Mouse (Mus musculus): ENCODE data around the gene Pcnx3.
"Not testable (repeated sequence)": the region's sequence is repeated elsewhere in the genome, so short reads cannot be mapped to it uniquely, and the experiment has no call there.

Pcnx3 gene

GRCm38 (mm10) chr19:5711907-5712460, 23.3 kb upstream of the Pcnx3 start:
- DNase-seq, result no peak

DNA sequence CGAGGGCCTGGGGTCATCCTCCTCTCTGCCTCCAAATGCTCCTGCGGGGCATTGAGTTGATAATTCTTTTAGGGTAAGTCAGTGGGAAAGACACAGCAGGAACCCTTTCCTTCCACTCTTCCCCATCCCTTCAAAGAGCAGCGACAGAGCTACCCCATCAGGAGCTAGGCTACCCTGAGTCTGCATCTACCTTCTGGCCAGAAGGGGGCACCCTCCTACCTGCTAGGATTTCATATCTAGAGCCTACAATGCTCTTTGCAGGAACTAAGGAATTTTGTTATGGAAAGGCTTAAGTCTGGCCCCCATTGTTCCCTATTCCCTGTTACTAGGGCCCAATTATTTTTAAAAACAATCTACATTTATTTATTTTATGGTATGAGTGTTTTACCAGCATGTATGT, 22.5 kb upstream of the Pcnx3 start:
- peak; percentile 91 to 93 for DNase-seq

- DNase-seq, result no peak
These were observed 21.9 kb upstream of the Pcnx3 start for GRCm38 (mm10) chr19:5710581-5710980.

DNA sequence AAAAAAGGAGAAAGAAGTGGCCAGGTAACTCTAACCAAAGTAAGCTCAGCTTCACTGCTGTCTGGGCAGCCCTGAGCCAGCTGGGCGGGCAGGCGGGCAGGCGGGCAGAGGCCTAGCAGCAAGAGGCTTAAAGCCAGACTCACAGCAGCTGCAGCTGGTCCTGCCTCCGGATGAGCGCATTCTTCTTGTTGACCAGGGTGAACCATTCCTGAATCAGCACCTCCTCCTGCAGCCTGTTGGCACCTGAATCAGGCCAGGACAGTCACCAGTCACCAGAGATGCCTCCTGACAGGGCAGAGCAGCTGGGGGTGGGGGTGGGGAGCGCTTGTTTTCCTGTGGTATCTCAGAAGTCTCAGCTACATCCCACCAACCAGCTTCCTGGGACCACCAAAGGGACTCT, 21.4 kb upstream of the Pcnx3 start:
- no peak for DNase-seq

DNA sequence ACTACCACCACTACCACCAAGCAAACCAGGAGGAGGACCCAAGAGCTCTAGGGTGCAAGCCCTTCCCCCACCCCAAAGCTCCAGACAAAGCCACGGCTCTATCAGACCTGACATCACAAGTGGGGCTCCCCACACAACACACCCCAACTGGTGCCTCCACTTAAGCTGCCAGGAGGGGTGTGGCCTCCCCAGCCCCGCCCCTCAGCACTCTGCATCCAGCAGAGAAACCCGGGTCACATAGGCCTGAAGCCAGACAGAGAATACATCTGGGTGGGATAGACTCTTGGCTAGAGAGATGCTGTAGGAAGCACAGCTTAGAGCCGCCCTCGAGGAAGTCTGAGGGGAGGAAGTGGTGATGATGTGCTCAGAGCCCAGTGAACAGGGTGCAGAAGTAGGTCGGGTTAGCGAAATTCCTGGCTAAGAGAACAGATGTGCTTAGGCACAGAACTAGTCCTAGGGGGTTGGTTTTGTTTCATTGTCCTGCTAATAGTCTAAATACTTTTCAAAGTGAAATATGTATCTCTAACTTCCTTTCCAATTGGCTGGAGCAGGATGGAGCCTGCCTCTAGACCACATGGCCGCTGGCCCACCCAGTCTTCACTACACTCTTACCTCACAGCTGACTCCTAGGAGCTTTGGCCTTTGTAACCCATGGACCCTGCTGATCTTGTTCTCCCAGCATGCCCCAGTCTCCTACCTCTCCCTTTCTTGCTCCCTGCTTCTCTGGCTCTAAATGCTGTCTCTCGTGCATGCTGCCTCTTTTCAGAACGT, 16.3 kb upstream of the Pcnx3 start:
- peak in 1 of 2 experiments; percentile 55 for DNase-seq

DNA sequence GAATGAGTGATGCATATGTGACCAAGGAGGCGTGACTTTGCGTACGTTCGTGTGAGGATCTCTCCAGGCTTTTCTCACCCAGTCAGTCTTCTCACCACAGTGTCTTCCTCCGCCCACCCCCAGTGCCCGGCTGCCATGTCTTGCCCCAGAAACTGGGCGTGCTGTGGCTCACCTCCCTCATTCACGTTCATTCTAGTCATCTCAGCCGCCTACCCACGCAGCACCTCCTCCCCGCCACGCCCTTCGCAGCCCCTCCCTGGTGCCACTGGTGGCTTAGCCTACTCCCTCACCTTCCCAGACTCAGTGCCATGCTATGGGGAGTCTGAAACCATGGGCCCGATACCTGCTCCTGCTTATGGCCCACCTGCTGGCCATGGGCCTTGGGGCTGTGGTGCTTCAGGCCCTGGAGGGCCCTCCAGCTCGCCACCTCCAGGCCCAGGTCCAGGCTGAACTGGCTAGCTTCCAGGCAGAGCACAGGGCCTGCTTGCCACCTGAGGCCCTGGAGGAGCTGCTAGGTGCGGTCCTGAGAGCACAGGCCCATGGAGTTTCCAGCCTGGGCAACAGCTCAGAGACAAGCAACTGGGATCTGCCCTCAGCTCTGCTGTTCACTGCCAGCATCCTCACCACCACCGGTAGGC, 15.6 kb upstream of the Pcnx3 start, which contains the start of gene Kcnk7:
TSS of gene Kcnk7 (plus strand) at position 205 of the 638 bp plus-strand sequence.
- DNase-seq, result no peak

DNA sequence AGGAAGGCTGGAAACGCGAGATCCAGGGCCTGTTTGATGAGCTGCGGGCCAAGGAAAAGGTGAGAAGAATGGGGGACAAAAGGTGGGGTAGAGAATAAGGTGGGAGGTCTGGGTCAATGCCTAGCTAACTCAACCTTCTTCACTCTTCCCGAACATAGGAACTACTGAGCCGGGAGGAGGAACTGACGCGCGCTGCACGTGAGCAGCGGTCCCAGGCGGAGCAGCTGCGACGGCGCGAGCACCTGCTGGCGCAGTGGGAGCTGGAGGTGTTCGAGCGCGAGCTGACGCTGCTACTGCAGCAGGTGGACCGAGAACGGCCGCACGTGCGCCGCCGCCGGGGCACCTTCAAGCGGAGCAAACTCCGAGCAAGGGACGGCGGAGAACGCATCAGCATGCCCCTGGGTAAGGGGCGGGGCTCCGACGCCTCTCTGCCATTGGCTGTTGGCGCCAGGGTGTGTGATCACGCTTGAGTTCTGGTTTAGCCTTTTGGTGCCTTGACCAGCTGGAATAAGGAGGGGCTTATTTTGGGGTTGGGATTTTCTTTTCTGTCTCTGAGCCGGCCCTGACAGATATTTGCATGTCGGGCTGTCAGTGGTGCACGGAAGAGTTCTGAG, 7.2 kb upstream of the Pcnx3 start:
- no peak for DNase-seq

DNA sequence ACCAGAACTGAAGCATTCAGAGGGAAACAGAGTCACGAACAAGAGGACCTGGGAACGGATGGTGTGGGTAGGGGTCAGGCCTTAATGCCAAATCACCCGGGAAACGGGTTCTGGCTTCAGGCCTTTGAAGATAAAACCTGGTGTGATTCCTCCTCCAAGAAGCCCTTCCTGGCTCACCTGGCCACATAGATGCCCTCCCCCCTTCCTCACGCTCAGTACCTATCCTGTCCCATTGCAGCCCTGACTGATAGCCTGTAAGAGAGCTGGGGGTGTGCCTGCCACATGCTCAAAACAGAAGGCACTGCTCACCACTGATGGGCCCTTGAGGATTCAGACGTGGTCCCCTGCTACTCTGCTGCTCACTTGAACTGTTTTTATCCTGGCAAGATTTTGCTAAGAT, 5.1 kb upstream of the Pcnx3 start:
- no peak for DNase-seq

- peak in 1 of 2 experiments; percentile 63 for DNase-seq
These were observed 4.2 kb upstream of the Pcnx3 start for GRCm38 (mm10) chr19:5692913-5693396.

DNA sequence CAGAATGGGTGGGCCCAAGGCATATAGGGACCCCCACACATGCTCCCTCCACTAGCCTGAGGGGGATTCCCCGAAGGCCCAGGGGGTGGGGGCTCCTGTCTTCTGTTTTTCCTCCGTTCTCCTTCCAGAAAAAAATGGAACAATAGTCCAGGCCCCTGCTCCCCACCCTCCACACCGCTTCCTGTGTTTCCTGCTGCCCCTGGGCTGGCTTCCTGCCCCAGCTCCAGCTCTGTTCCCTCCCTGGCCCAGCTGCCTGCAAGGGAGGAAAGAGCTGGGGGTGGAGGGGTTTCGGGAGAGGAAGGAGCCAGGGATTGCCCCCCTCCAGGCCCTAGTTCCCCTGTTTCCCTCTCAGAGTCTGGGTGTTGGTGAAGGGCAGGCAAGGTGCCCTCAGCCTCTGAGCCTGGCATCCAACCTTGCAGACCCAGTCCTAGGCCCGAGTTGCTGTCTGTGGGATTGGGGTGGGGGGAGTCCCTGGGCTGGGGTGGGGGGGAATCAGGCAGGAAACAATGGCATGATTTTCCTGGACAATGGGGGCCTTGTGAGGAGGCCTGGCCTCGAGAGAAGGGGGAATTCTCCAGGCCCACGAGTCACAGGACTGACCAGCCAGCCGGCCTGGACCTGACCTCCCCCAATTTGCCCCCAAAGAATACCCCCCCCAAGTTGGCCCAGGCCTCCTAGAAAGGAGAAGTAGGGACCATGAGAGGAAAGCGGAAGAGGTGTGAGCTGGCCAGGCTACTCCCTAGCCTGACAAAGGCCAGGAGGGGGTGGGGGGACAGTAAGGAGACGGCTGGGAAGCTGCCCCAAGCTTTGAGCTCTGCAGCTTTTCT, 3.6 kb upstream of the Pcnx3 start:
- DNase-seq, result peak; percentile 77 to 79

- DNase-seq, result peak in 1 of 2 experiments; percentile 29
These were observed 2.9 kb upstream of the Pcnx3 start for GRCm38 (mm10) chr19:5691601-5692000.

GRCm38 (mm10) chr19:5690343-5690735, 1.6 kb upstream of the Pcnx3 start:
- no peak for DNase-seq

DNA sequence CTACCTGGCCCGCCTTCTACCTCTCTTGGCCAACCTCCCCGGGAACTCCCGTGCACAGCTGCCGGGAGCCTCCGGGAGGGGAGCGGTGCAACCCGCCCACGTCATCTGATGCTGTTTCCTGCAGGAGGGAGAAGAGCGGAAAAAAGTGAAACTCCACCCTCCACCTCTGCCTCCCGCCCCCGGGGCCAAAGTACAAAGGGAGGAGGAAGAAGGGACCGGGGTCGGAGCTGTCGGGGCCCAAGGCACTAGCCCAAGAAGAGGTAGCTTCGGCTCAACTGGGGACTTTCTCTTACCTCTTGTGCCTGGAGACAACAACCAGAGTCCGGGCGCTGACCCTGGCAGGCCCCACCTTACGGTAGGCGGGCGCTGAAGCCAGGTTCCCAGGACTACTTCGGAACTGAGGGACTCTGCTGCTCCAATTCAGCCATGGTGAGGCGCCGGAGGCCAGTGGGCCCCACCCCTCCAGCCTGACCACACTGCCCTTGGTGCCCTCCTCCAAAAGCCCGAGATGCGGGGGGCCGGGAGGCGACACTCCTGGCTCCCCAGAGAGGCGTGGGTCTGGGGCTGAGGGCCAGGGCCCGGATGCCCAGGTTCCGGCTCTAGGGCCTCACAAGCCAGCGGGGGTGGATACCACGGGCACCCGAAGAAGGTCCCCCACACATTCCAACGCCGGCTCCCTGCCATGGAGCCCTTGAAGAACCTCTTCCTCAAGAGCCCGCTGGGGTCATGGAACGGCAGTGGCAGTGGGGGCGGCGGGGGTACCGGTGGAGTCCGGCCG, 1.0 kb upstream of the Pcnx3 start:
- peak; percentile 94 to 96 for DNase-seq

DNA sequence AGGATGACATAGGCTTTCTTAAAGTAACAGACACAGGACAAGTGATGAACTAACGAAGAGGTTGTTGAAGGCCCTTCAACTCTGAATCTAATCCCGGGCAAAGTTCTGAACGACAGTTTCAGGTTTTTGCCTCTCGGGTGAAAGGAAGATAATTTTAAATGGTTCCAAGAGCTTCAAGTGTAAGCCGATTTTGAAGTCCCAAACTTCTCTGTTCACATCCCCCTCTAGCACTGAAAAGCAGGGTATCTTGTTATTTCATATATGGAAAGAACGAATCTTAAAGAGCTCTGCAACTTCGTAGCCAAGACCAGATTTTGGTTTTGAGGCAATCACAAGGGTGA, 350 bp upstream of the Pcnx3 start:
- no peak for DNase-seq

- DNase-seq, result no peak
These were observed 970 bp downstream of the Pcnx3 start for GRCm38 (mm10) chr19:5687738-5688137.

GRCm38 (mm10) chr19:5686954-5687353, 1.8 kb downstream of the Pcnx3 start:
- not testable (repeated sequence) for DNase-seq

- no peak for DNase-seq
These were observed 2.3 kb downstream of the Pcnx3 start for GRCm38 (mm10) chr19:5686437-5686836.

GRCm38 (mm10) chr19:5685861-5686260, 2.8 kb downstream of the Pcnx3 start:
- DNase-seq, result no peak

GRCm38 (mm10) chr19:5685431-5685830, 3.3 kb downstream of the Pcnx3 start:
- no peak for DNase-seq

- no peak for DNase-seq
These were observed 3.7 kb downstream of the Pcnx3 start for GRCm38 (mm10) chr19:5684985-5685384.

- peak in 1 of 2 experiments; percentile 51 for DNase-seq
These were observed 4.5 kb downstream of the Pcnx3 start for GRCm38 (mm10) chr19:5684236-5684635.

DNA sequence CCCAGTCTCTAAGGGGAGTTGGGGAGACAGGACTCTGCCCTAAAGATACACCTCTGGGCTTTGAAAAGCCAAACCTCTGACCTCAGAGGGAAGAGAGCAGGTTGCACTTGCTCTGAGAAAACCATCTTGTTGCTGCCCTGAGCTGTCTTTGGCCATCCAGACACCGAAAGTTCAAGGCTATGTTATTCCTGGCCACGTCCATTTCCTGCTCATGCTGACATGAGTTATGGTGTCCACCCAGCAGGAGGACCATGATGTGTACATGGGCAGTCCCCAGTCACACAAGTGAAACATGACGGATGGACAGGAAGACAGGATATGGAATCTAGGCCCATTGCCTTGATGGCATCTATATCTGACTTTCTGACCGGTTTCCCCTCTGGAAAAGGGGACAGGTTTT, 8.3 kb downstream of the Pcnx3 start:
- DNase-seq, result peak in 1 of 2 experiments; percentile 64
